ENCODE assay signal across 11 mouse cellular contexts in the genomic region with DNA sequence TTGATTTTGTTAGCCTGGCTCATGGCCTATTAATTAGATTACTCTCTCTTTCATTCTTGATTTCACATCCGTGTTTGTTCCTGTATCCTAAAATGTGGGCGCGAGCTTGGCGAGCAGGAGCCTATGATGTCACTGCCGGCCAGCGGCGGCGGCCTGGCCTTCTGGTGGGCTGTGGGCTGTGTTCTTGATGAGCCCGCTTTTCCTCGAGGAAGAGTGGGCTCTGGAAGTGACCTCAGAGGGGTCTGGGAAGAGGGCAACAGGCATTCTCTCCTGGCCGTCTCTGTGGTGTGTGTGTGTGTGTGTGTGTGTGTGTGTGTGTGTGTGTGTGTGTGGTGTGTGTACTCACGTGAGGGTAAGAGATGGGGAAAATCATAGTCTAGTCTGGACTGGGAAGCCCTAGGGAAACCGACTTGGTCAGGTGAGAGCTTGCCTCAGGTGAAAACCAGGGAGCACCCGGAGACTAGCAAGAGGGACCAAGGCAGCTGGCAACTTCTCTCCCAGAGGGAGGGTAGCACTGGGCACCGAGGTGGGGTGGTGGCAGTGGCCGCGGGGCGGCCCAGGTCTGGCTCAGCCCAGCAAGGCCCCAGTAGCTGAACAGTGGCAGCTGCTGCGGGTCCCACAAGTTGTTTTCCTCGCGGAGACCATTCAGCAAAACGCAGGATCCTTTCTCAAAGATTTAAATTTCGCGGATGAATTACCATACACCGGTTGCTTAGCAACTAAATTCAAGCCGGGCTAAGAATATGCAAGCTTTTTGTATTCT. TPM values are rescaled to one million over a fixed set of nuclear protein-coding genes. Genes with fewer than 3 reads are reported as not detected.
DNase-seq lines count a peak whose midpoint lies in the region; ATAC-seq lines count a peak whose summit lies in the region.
"Had no signal": no experiment of that assay in that cellular context is flagged by ENCODE, and none has a peak within 500 bp of the region (broad histone marks: within the 10 kb centered on the region; RNA-seq: fewer than 3 reads in every experiment).

No protein-coding gene starts in this region.

- peaks cover 15% of the 10 kb centered on the region for H3K4me1 ChIP-seq in hindbrain, embryonic 11.5 days (replicated peaks; ENCODE audit: control insufficient read depth, insufficient read depth, low read length)
- peaks cover 73% of the 10 kb centered on the region for H3K4me1 ChIP-seq in midbrain, embryonic 10.5 days

- H3K4me3 ChIP-seq in hindbrain, embryonic 11.5 days (ENCODE audit: low read depth, low read length): peak overlapping the region; percentile 33
- H3K4me3 ChIP-seq in midbrain, embryonic 10.5 days: peak overlapping the region; percentile 99
- H3K4me3 ChIP-seq: heart, adult 2 months had no signal

- H3K27me3 ChIP-seq in hindbrain, embryonic 11.5 days (ENCODE audit: control insufficient read depth, insufficient read depth, low read length): peaks cover 5% of the 10 kb centered on the region; the same call in 1 of the 2 replicates
- H3K27me3 ChIP-seq in midbrain, embryonic 10.5 days (ENCODE audit: low read depth, poor library complexity, severe bottlenecking): peaks cover 73% of the 10 kb centered on the region

- peak overlapping the region; percentile 62 for H3K27ac ChIP-seq in hindbrain, embryonic 11.5 days (ENCODE audit: low read depth, low read length)
- H3K27ac ChIP-seq in midbrain, embryonic 10.5 days (replicated peaks): peak overlapping the region; percentile 96
- H3K27ac ChIP-seq: heart, adult 2 months; macrophage had no signal

- no peaks in the 10 kb centered on the region for H3K9me3 ChIP-seq in hindbrain, embryonic 11.5 days (ENCODE audit: control insufficient read depth, low read length)
- H3K9me3 ChIP-seq in midbrain, embryonic 10.5 days (replicated peaks): no peaks in the 10 kb centered on the region

- peak overlapping the region; percentile 40 for H3K9ac ChIP-seq in hindbrain, embryonic 11.5 days (ENCODE audit: low read depth, low read length)

- H3K36me3 ChIP-seq in hindbrain, embryonic 11.5 days (ENCODE audit: control insufficient read depth, insufficient read depth, low read length): no peaks in the 10 kb centered on the region; the same call in 1 of the 2 replicates
- H3K36me3 ChIP-seq in midbrain, embryonic 10.5 days: peaks cover 56% of the 10 kb centered on the region

- ATAC-seq in hindbrain, embryonic 11.5 days (ENCODE audit: low FRiP score): peak; percentile 89

- H3K4me2 ChIP-seq in hindbrain, embryonic 11.5 days (replicated peaks; ENCODE audit: low read depth, low read length): peak overlapping the region; percentile 66

- DNase-seq in R1 (ENCODE audit: low read depth, low spot score): peak; percentile 17
- peak; percentile 54 for DNase-seq in embryo, embryonic 10 days (ENCODE audit: low spot score)
- peak; percentile 78 for DNase-seq in hindbrain, embryonic 11.5 days (ENCODE audit: low spot score)
- peak; percentile 74 for DNase-seq in midbrain, embryonic 10.5 days (ENCODE audit: low spot score)
- DNase-seq in testis, postnatal 10 days (ENCODE audit: low spot score): no peak
- no peak for DNase-seq in spleen, postnatal 14 days (ENCODE audit: low spot score in 2 of 2)
- no peak for DNase-seq in Muller cell, postnatal 12 days (ENCODE audit: inconsistent ontology term)
- DNase-seq: cerebellum, adult 11-12 months; heart, adult 2 months had no signal

- WGBS in hindbrain, embryonic 11.5 days: 1% methylated on average over 26 of the region's 26 CpGs
- under 1% methylated on average over 26 of the region's 26 CpGs for WGBS in midbrain, embryonic 10.5 days

RNA-seq across cellular contexts. Expression of a gene that starts 8.5 kb away (rescaled TPM):
- 20.7 and 22.3 TPM in 2 replicates for polyA plus RNA-seq in hindbrain, embryonic 11.5 days (2014; fragmentation: Nextera tagmentation; extraction: Ambion mirVana)
- 18.2 and 22.2 TPM in 2 replicates for polyA plus RNA-seq in midbrain, embryonic 10.5 days (2016; fragmentation: Nextera tagmentation; extraction: Ambion mirVana)
- polyA plus RNA-seq: heart, adult 2 months; large intestine, adult 2 months; macrophage had no signal

Comparison
In these comparisons a context has a peak if more than half of its experiments do, and no peak if none do; other contexts are left out.
1. DNase-seq: peak in R1 (single experiment), embryo, embryonic 10 days (single experiment), hindbrain, embryonic 11.5 days (single experiment) and midbrain, embryonic 10.5 days (single experiment); none in testis, postnatal 10 days (single experiment), spleen, postnatal 14 days (0 of 2) and Muller cell, postnatal 12 days (single experiment).